Mouse (Mus musculus): ENCODE measurements at regions not wholly inside any gene's neighbourhood (a gene's known extent, or its start where the extent isn't known, plus 50 kb on each side); places are given as distances from the start of the nearest gene placed in this dataset.

DNA sequence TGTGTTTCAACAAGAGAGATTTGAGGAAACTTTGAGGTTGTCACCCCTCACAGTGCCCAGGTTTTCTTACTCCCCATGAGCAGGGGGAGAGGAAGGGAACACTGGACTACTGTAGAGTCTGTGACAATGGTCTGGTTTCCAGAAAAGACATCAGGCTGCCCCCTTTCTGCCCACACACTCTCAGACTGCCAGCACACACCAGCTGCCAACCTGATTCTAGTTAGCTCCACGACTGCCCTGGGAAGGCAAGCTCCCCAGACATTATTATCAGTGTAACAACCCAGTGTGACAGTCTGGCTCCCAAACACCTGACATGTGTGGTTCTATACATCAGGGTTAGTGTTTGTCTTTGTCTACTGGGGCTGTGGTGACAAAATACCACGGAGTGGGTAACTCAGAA, 172.5 kb downstream of the Trim29 start:
- 50% methylated on average over 2 of the region's 2 CpGs for WGBS
- H3K4me1 ChIP-seq (ENCODE audit: control insufficient read depth, insufficient read depth, low read length) = peaks cover 8% of the 10 kb centered on the region
- DNase-seq = no peak
- no peak for TF ChIP-seq CTCF (IDR thresholded peaks at IDR 0.05; ENCODE audit: borderline replicate concordance, insufficient read depth, low read depth, low read length)
- TF ChIP-seq POLR2A (IDR thresholded peaks at IDR 0.05; ENCODE audit: borderline replicate concordance, insufficient read depth, low read length) = no peak
- no peak overlapping the region for H3K4me3 ChIP-seq (replicated peaks; ENCODE audit: insufficient read depth, low read depth, low read length)
- H3K27ac ChIP-seq (ENCODE audit: insufficient read depth, low read length) = no peak overlapping the region
- H3K27me3 ChIP-seq (ENCODE audit: control insufficient read depth, insufficient read depth, low read length) = no peaks in the 10 kb centered on the region

DNA sequence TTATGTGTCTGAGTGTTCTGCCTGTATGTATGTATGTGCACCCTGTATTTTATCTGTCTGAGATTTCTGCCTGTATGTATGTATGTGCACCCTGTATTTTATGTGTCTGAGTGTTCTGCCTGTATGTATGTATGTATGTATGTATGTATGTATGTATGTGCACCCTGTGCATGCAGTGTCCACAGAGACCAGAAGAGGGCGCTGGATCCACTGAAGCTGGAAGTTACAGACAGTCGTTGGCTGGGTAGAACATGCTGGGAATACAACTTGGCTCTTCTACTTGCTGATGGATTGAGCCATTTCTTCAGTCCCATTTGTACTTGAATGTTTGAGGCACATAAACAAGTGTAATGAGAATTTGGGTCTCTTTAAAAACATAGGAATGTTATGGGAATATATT, 173.3 kb downstream of the Trim29 start:
- peaks cover 8% of the 10 kb centered on the region for H3K4me1 ChIP-seq (ENCODE audit: control insufficient read depth, insufficient read depth, low read length)
- DNase-seq = no peak
- no peaks in the 10 kb centered on the region for H3K27me3 ChIP-seq (ENCODE audit: control insufficient read depth, insufficient read depth, low read length)
- 79% methylated on average over 2 of the region's 2 CpGs for WGBS
- no peak overlapping the region for H3K27ac ChIP-seq (ENCODE audit: insufficient read depth, low read length)
- no peak overlapping the region for H3K4me3 ChIP-seq (replicated peaks; ENCODE audit: insufficient read depth, low read depth, low read length)
- TF ChIP-seq CTCF (IDR thresholded peaks at IDR 0.05; ENCODE audit: borderline replicate concordance, insufficient read depth, low read depth, low read length) (no peak), POLR2A (IDR thresholded peaks at IDR 0.05; ENCODE audit: borderline replicate concordance, insufficient read depth, low read length) (no peak)

DNA sequence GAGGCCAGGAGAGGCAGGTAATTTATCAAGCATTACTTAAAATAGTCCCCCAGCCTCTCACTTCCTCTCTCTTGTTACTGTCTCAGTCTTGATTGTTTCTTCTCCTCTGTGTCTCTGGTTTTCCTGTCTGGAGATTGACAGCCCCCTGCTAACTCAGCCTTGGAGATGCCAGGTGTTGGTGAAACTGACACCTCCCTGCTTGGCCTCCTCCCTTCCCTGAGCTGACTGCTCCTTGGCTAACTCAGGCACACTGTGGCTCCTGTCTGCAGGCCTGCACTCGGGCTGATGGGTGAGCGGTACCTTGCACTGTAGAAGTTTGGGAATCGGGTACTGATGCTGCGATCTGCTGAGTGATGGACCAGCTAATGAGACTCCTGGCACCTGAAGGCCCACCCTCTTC, 176.1 kb downstream of the Trim29 start:
- no peak overlapping the region for H3K4me3 ChIP-seq (replicated peaks; ENCODE audit: insufficient read depth, low read depth, low read length)
- no peaks in the 10 kb centered on the region for H3K27me3 ChIP-seq (ENCODE audit: control insufficient read depth, insufficient read depth, low read length)
- TF ChIP-seq POLR2A (IDR thresholded peaks at IDR 0.05; ENCODE audit: borderline replicate concordance, insufficient read depth, low read length) = no peak
- TF ChIP-seq CTCF (IDR thresholded peaks at IDR 0.05; ENCODE audit: borderline replicate concordance, insufficient read depth, low read depth, low read length) = no peak
- 78% methylated on average over 4 of the region's 4 CpGs for WGBS
- H3K27ac ChIP-seq (ENCODE audit: insufficient read depth, low read length) = no peak overlapping the region
- DNase-seq = no peak
- H3K4me1 ChIP-seq (ENCODE audit: control insufficient read depth, insufficient read depth, low read length) = peaks cover 8% of the 10 kb centered on the region

DNA sequence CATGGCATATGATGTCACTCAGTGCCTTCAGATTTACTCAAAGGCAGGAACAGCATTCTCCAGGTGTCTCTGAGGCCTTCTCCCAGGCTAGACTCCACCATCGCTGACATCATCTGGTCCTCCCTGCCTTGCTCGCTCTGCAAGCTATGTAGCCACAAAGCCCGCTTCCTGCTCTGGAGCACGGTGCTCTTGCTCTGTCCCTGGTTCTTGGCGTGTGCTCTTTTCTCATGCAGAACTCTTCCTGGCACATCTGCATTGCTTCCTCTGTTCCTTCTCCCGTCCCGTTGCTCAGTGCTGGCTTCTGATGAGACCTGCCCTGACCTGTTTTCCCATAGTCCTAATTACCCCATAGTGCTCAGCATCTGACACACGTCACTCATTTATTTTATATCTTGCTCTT, 178.6 kb downstream of the Trim29 start:
- 75% methylated on average over 8 of the region's 8 CpGs for WGBS
- DNase-seq = no peak
- H3K4me1 ChIP-seq (ENCODE audit: control insufficient read depth, insufficient read depth, low read length) = no peaks in the 10 kb centered on the region
- no peak overlapping the region for H3K27ac ChIP-seq (ENCODE audit: insufficient read depth, low read length)
- TF ChIP-seq CTCF (IDR thresholded peaks at IDR 0.05; ENCODE audit: borderline replicate concordance, insufficient read depth, low read depth, low read length) (no peak), POLR2A (IDR thresholded peaks at IDR 0.05; ENCODE audit: borderline replicate concordance, insufficient read depth, low read length) (no peak)
- no peaks in the 10 kb centered on the region for H3K27me3 ChIP-seq (ENCODE audit: control insufficient read depth, insufficient read depth, low read length)
- H3K4me3 ChIP-seq (replicated peaks; ENCODE audit: insufficient read depth, low read depth, low read length) = no peak overlapping the region

DNA sequence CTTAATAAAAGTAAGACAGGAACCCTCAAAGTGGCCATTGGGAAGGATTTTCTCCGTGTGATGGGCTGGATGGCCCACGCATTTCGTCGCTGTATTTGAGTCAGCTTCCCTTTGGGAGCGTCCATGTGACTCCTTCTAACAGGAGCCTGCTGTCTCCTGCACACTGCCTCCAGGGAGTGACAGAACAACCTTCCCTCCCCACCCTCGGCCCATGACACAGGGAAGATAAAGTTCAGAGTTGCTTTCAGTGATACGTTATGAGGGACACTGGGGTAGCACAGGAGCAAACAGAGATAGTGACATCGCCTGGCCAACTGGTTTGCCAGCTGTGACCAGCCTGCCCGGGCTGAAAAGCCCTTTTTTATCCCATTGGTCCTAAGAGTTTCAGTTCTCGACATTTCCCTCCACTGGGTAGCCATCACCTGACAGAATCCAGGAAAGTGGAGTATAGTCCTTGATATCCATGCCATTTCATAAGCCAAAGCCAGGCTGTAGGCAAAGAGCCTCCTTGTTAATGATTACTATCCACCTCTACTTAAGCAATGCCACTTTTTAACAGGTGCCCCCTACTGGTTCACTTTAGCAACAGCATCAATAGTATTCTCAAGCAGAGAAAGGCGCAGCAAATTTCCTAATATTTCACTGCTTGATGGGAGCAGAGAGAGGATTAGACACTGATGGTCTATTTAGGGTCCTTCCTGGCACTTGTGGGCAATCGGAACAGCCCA, 180.5 kb downstream of the Trim29 start:
- Histone ChIP-seq H3K27ac (ENCODE audit: insufficient read depth, low read length) (no peak overlapping the region), H3K4me3 (replicated peaks; ENCODE audit: insufficient read depth, low read depth, low read length) (no peak overlapping the region), H3K4me1 (ENCODE audit: control insufficient read depth, insufficient read depth, low read length) (no peaks in the 10 kb centered on the region), H3K27me3 (ENCODE audit: control insufficient read depth, insufficient read depth, low read length) (no peaks in the 10 kb centered on the region)
- peak in 1 of 2 experiments; percentile 17 for DNase-seq
- TF ChIP-seq POLR2A (IDR thresholded peaks at IDR 0.05; ENCODE audit: borderline replicate concordance, insufficient read depth, low read length) (no peak), CTCF (IDR thresholded peaks at IDR 0.05; ENCODE audit: borderline replicate concordance, insufficient read depth, low read depth, low read length) (0 out of 2 replicates have a peak, but pooled peaks have one; percentile 11)
- 71% methylated on average over 12 of the region's 12 CpGs for WGBS

DNA sequence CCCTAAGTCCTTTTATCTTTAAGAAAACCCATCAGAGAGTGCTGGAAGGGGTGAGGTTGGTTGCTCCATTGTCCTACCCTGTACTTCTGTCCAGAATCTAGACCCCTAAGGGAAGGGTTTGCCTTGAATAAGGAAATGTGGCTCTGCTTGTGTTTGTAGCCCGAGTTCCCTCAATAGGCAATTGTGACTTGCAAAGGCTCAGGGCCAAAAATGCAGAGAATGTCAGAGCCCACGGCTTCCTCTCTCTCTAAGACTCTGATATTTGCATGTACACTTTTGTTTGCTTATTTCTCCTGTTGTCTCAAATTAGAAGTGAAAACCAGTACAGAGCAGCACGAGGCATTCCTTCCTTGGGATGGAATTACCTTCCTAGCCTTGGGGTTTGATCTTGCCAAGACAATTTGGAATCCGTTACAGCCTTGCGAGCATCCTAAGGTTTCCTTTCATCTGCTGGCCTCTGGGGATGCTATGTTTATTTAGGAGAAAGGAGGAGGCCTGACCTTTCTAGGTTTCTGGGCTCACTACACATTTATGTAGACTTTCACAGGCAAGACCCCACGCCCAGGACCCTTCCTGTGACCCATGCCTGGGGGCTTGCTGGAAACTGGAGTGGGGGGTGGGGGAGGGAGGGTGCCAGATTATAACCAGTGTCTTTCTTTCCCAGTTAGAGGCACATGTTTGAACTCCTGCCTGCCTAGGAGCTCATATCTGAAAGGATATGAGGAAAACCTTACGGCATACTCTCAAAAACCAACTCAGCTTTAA, 181.8 kb downstream of the Trim29 start:
- no peak overlapping the region for H3K4me3 ChIP-seq (replicated peaks; ENCODE audit: insufficient read depth, low read depth, low read length)
- TF ChIP-seq CTCF (IDR thresholded peaks at IDR 0.05; ENCODE audit: borderline replicate concordance, insufficient read depth, low read depth, low read length) (no peak), POLR2A (IDR thresholded peaks at IDR 0.05; ENCODE audit: borderline replicate concordance, insufficient read depth, low read length) (no peak)
- no peaks in the 10 kb centered on the region for H3K4me1 ChIP-seq (ENCODE audit: control insufficient read depth, insufficient read depth, low read length)
- no peak for DNase-seq
- no peaks in the 10 kb centered on the region for H3K27me3 ChIP-seq (ENCODE audit: control insufficient read depth, insufficient read depth, low read length)
- WGBS = 53% methylated on average over 7 of the region's 7 CpGs
- H3K27ac ChIP-seq (ENCODE audit: insufficient read depth, low read length) = no peak overlapping the region

DNA sequence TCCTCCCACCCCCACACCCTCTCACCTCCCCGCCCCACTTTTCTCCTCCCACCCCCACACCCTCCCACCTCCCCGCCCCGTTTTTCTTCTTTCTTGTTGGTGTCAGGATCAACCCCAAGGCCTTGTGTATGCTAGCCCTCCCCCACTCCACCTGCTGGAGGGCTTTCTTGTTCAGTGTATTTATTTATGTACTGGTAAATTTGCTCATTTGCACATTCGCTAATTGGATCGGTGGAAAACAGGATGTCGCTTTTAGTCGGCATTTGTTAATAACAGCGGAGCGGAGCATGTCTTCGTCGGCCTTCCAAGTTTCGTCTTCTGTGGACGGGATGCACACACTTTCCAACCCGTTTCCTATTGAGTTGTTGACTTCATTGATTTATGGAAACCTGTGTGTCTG, 187.9 kb downstream of the Trim29 start:
- no peaks in the 10 kb centered on the region for H3K27me3 ChIP-seq (ENCODE audit: control insufficient read depth, insufficient read depth, low read length)
- H3K4me3 ChIP-seq (replicated peaks; ENCODE audit: insufficient read depth, low read depth, low read length) = no peak overlapping the region
- TF ChIP-seq POLR2A (IDR thresholded peaks at IDR 0.05; ENCODE audit: borderline replicate concordance, insufficient read depth, low read length) (no peak), CTCF (IDR thresholded peaks at IDR 0.05; ENCODE audit: borderline replicate concordance, insufficient read depth, low read depth, low read length) (no peak)
- no peak overlapping the region for H3K27ac ChIP-seq (ENCODE audit: insufficient read depth, low read length)
- H3K4me1 ChIP-seq (ENCODE audit: control insufficient read depth, insufficient read depth, low read length) = no peaks in the 10 kb centered on the region
- DNase-seq = no peak
- 79% methylated on average over 14 of the region's 14 CpGs for WGBS

Measured in cerebellum, adult 2 months (tissue).